Mouse (Mus musculus) cerebellum, postnatal 10 days (tissue): ENCODE data around the gene Defa23.
"Not testable (repeated sequence)": the region's sequence is repeated elsewhere in the genome, so short reads cannot be mapped to it uniquely, and the experiment has no call there.

Experiments used
- DNase-seq, 2 experiments: peaks; one replicate each; pipeline ENCODE4 v3.0.0; 2021; ENCODE audit warnings: mixed read lengths in 2 of 2

Gene Defa23

GRCm38 (mm10) chr8:21054747-21055146, at the start of gene Defa23:
Defa23 (plus strand) TSS chr8:21055047.
- DNase-seq = not testable (repeated sequence)

- DNase-seq = no peak
Measured at GRCm38 (mm10) chr8:21006801-21007200, 48.0 kb upstream of the Defa23 start.

- DNase-seq = peak; percentile 19 to 30
Measured at GRCm38 (mm10) chr8:21008578-21008977, 46.3 kb upstream of the Defa23 start.

- DNase-seq = not testable (repeated sequence)
Measured at GRCm38 (mm10) chr8:21010548-21010947, 44.3 kb upstream of the Defa23 start.

GRCm38 (mm10) chr8:21025245-21025644, 29.6 kb upstream of the Defa23 start, which contains the start of gene Defa21:
Defa21 (plus strand) TSS chr8:21025545.
- DNase-seq = not testable (repeated sequence)

GRCm38 (mm10) chr8:21064738-21065137, 9.9 kb downstream of the Defa23 start, which contains the start of gene Defa35:
Defa35 (plus strand) TSS chr8:21065038.
- DNase-seq = not testable (repeated sequence)

- DNase-seq = not testable (repeated sequence)
Measured at GRCm38 (mm10) chr8:21084142-21084541, 29.3 kb downstream of the Defa23 start, which contains the start of gene Defa25. Defa25 (plus strand) TSS chr8:21084442.

- peak in 1 of 2 experiments; percentile 1 for DNase-seq
Measured at GRCm38 (mm10) chr8:21093106-21093505, 38.3 kb downstream of the Defa23 start.

- DNase-seq = not testable (repeated sequence)
Measured at GRCm38 (mm10) chr8:21095950-21096349, 41.1 kb downstream of the Defa23 start, which contains the start of gene Gm14851. Gm14851 (minus strand) TSS chr8:21096050.
